Mouse (Mus musculus) heart, adult 11 months (tissue): Measurements from ENCODE around the gene Psmc5.

Source experiments
- DNase-seq: peaks from one replicate; pipeline ENCODE4 v3.0.0; 2022

Psmc5 gene

GRCm38 (mm10) chr11:106310123-106310522 lies 54.2 kb downstream of the Psmc5 start:
- no peak for DNase-seq
